Mouse (Mus musculus) neural tube, embryonic 14.5 days (tissue): ENCODE results near the gene Spa17. TPM values are rescaled to one million over a fixed set of nuclear protein-coding genes. Genes with fewer than 3 reads are reported as not detected.

Source experiments
- ATAC-seq: fragments of 200-750 bp; cut with Nextera tagmentation; 2 replicates; pipeline ENCODE4 v1.8.0; 2017; ENCODE audit warnings: low read depth, mild to moderate bottlenecking, moderate TSS enrichment, moderate library complexity
- H3K27ac ChIP-seq: fragments of 300-500 bp; sonication (generic); 2 replicates; pipeline ENCODE4 v1.5.1; 2014; ENCODE audit warnings: low read depth, mild to moderate bottlenecking, control low read depth, low read length, moderate library complexity, mixed read lengths
- H3K27me3 ChIP-seq: fragments of 300-500 bp; sonication (generic); 2 replicates; pipeline ENCODE4 v1.6.1; 2014; ENCODE audit warnings: low read length; ENCODE audit not compliant: control insufficient read depth, insufficient read depth
- H3K36me3 ChIP-seq: fragments of 300-500 bp; sonication (generic); 2 replicates; pipeline ENCODE4 v1.6.1; 2014; ENCODE audit warnings: low read length, mixed read lengths; ENCODE audit not compliant: control insufficient read depth, insufficient read depth
- H3K4me1 ChIP-seq: fragments of 300-500 bp; sonication (generic); 2 replicates; pipeline ENCODE4 v1.6.1; 2014; ENCODE audit warnings: low read length; ENCODE audit not compliant: control insufficient read depth, insufficient read depth
- H3K4me2 ChIP-seq: fragments of 300-500 bp; sonication (generic); 2 replicates; pipeline ENCODE4 v1.6.1; 2014; ENCODE audit warnings: mild to moderate bottlenecking, low read depth, low read length, control low read depth
- H3K4me3 ChIP-seq: fragments of 300-500 bp; sonication (generic); 2 replicates; pipeline ENCODE4 v1.5.1; 2014; ENCODE audit warnings: low read depth, low read length, control low read depth, mixed read lengths
- H3K9ac ChIP-seq: fragments of 300-500 bp; sonication (generic); replicated peaks from 2 replicates; pipeline ENCODE4 v1.6.1; 2014; ENCODE audit warnings: low read depth, mild to moderate bottlenecking, control low read depth, low read length, mixed read lengths
- H3K9me3 ChIP-seq: fragments of 300-500 bp; sonication (generic); 2 replicates; pipeline ENCODE4 v1.6.1; 2016; ENCODE audit warnings: low read length; ENCODE audit not compliant: control insufficient read depth
- WGBS: fragments of 180-500 bp; shearing (Covaris S2); extraction: QIAGEN DNeasy Blood & Tissue Kit; methylation state at CpG from one replicate; pipeline ENCODE4 v1.1.7; 2014; 5-methylcytosine and 5-hydroxymethylcytosine counted together
- polyA plus RNA-seq: library from polyadenylated mRNA; unstranded; fragments of >200 nt; fragmentation: Nextera tagmentation; extraction: Ambion mirVana; gene quantifications from 2 replicates; pipeline ENCODE4 v1.2.1, GENCODE M21; 2014

The Spa17 gene
- polyA plus RNA-seq, 1 experiment from 2014 or later = 11.2 TPM

GRCm38 (mm10) chr9:37609558-37609957 is 4.0 kb downstream of the Spa17 start:
- H3K27me3 ChIP-seq = no peaks in the 10 kb centered on the region
- H3K4me3 ChIP-seq = no peak overlapping the region
- H3K4me1 ChIP-seq = peaks cover 3% of the 10 kb centered on the region; the same call in 1 of the 2 replicates
- H3K4me2 ChIP-seq = no peak overlapping the region
- H3K9ac ChIP-seq = no peak overlapping the region
- 80% methylated on average over 4 of the region's 4 CpGs for WGBS
- no peak for ATAC-seq
- no peak overlapping the region for H3K27ac ChIP-seq
- no peaks in the 10 kb centered on the region for H3K36me3 ChIP-seq
- no peaks in the 10 kb centered on the region for H3K9me3 ChIP-seq

GRCm38 (mm10) chr9:37605089-37605488 is 8.4 kb downstream of the Spa17 start:
- Histone ChIP-seq H3K4me3 (no peak overlapping the region), H3K4me2 (no peak overlapping the region), H3K9me3 (no peaks in the 10 kb centered on the region), H3K4me1 (no peaks in the 10 kb centered on the region), H3K27me3 (no peaks in the 10 kb centered on the region), H3K9ac (no peak overlapping the region), H3K27ac (no peak overlapping the region), H3K36me3 (no peaks in the 10 kb centered on the region)
- 96% methylated on average over 3 of the region's 3 CpGs for WGBS
- ATAC-seq = no peak

- no peaks in the 10 kb centered on the region for H3K36me3 ChIP-seq
- H3K27me3 ChIP-seq = no peaks in the 10 kb centered on the region
- no peak overlapping the region for H3K4me3 ChIP-seq
- no peaks in the 10 kb centered on the region for H3K9me3 ChIP-seq
- ATAC-seq = no peak
- H3K4me1 ChIP-seq = no peaks in the 10 kb centered on the region
- H3K4me2 ChIP-seq = no peak overlapping the region
- WGBS = 93% methylated on average over 2 of the region's 2 CpGs
- H3K9ac ChIP-seq = no peak overlapping the region
- H3K27ac ChIP-seq = no peak overlapping the region
Observed at GRCm38 (mm10) chr9:37600538-37601205, 12.8 kb downstream of the Spa17 start.

GRCm38 (mm10) chr9:37598637-37599036 is 14.9 kb downstream of the Spa17 start:
- 92% methylated on average over 2 of the region's 2 CpGs for WGBS

GRCm38 (mm10) chr9:37595570-37595969 is 18.0 kb downstream of the Spa17 start:
- 80% methylated on average over 1 of the region's 1 CpGs for WGBS
- Histone ChIP-seq H3K27ac (no peak overlapping the region), H3K4me1 (no peaks in the 10 kb centered on the region), H3K36me3 (no peaks in the 10 kb centered on the region), H3K27me3 (no peaks in the 10 kb centered on the region), H3K9ac (no peak overlapping the region), H3K9me3 (no peaks in the 10 kb centered on the region), H3K4me3 (no peak overlapping the region), H3K4me2 (no peak overlapping the region)
- no peak for ATAC-seq

More at GRCm38 (mm10) chr9:37598637-37599036, 14.9 kb downstream of the Spa17 start:
- no peak for ATAC-seq
- Histone ChIP-seq H3K9ac (no peak overlapping the region), H3K4me3 (no peak overlapping the region), H3K4me1 (no peaks in the 10 kb centered on the region), H3K4me2 (no peak overlapping the region), H3K27ac (no peak overlapping the region), H3K36me3 (no peaks in the 10 kb centered on the region), H3K9me3 (no peaks in the 10 kb centered on the region), H3K27me3 (no peaks in the 10 kb centered on the region)

GRCm38 (mm10) chr9:37593690-37594089 is 19.8 kb downstream of the Spa17 start:
- H3K9me3 ChIP-seq = no peaks in the 10 kb centered on the region
- no peak overlapping the region for H3K9ac ChIP-seq
- H3K27ac ChIP-seq = no peak overlapping the region
- H3K4me2 ChIP-seq = no peak overlapping the region
- ATAC-seq = no peak
- WGBS = 91% methylated on average over 3 of the region's 3 CpGs
- H3K4me3 ChIP-seq = no peak overlapping the region
- H3K27me3 ChIP-seq = no peaks in the 10 kb centered on the region
- H3K4me1 ChIP-seq = no peaks in the 10 kb centered on the region
- H3K36me3 ChIP-seq = no peaks in the 10 kb centered on the region

GRCm38 (mm10) chr9:37592633-37593032 is 20.9 kb downstream of the Spa17 start:
- Histone ChIP-seq H3K9ac (no peak overlapping the region), H3K4me3 (no peak overlapping the region), H3K27me3 (no peaks in the 10 kb centered on the region), H3K4me2 (no peak overlapping the region), H3K4me1 (no peaks in the 10 kb centered on the region), H3K36me3 (no peaks in the 10 kb centered on the region), H3K27ac (no peak overlapping the region), H3K9me3 (no peaks in the 10 kb centered on the region)
- ATAC-seq = no peak
- WGBS = 59% methylated on average over 6 of the region's 6 CpGs

GRCm38 (mm10) chr9:37592025-37592424 is 21.5 kb downstream of the Spa17 start:
- Histone ChIP-seq H3K9me3 (no peaks in the 10 kb centered on the region), H3K4me2 (no peak overlapping the region), H3K9ac (no peak overlapping the region), H3K4me3 (no peak overlapping the region), H3K36me3 (no peaks in the 10 kb centered on the region), H3K4me1 (no peaks in the 10 kb centered on the region), H3K27me3 (no peaks in the 10 kb centered on the region), H3K27ac (no peak overlapping the region)
- WGBS = 79% methylated on average over 2 of the region's 2 CpGs
- no peak for ATAC-seq

- no peaks in the 10 kb centered on the region for H3K27me3 ChIP-seq
- no peak overlapping the region for H3K4me3 ChIP-seq
- H3K4me2 ChIP-seq = no peak overlapping the region
- H3K4me1 ChIP-seq = no peaks in the 10 kb centered on the region
- WGBS = 92% methylated on average over 4 of the region's 4 CpGs
- H3K9ac ChIP-seq = no peak overlapping the region
- H3K36me3 ChIP-seq = no peaks in the 10 kb centered on the region
- no peak for ATAC-seq
- no peaks in the 10 kb centered on the region for H3K9me3 ChIP-seq
- H3K27ac ChIP-seq = no peak overlapping the region
Observed at GRCm38 (mm10) chr9:37590381-37590780, 23.1 kb downstream of the Spa17 start.
